Mouse (Mus musculus) heart, embryonic 13.5 days (tissue): Measurements from ENCODE around the gene Cfap161. TPM values are rescaled to one million over a fixed set of nuclear protein-coding genes. Genes with fewer than 3 reads are reported as not detected.

Experiments used
- ATAC-seq: fragments of 200-750 bp; cut with Nextera tagmentation; 2 replicates; pipeline ENCODE4 v1.8.0; 2017; ENCODE audit warnings: moderate TSS enrichment; ENCODE audit not compliant: insufficient number of reproducible peaks, low FRiP score, low TSS enrichment; ENCODE audit errors: extremely low read depth
- H3K27ac ChIP-seq: fragments of 300-500 bp; sonication (generic); replicated peaks from 2 replicates; pipeline ENCODE4 v1.5.1; 2015; ENCODE audit warnings: moderate library complexity, mild to moderate bottlenecking, inconsistent platforms
- H3K27me3 ChIP-seq: fragments of 300-500 bp; sonication (generic); replicated peaks from 2 replicates; pipeline ENCODE4 v1.6.1; 2015; ENCODE audit warnings: mild to moderate bottlenecking, inconsistent platforms
- H3K36me3 ChIP-seq: fragments of 300-500 bp; sonication (generic); 2 replicates; pipeline ENCODE4 v1.6.1; 2015; ENCODE audit warnings: mild to moderate bottlenecking, inconsistent platforms
- H3K4me1 ChIP-seq: fragments of 300-500 bp; sonication (generic); 2 replicates; pipeline ENCODE4 v1.6.1; 2015; ENCODE audit warnings: inconsistent platforms
- H3K4me2 ChIP-seq: fragments of 300-500 bp; sonication (generic); 2 replicates; pipeline ENCODE4 v1.6.1; 2015; ENCODE audit warnings: inconsistent platforms, mild to moderate bottlenecking, moderate library complexity
- H3K4me3 ChIP-seq: fragments of 300-500 bp; sonication (generic); 2 replicates; pipeline ENCODE4 v1.5.1; 2015; ENCODE audit warnings: moderate library complexity, mild to moderate bottlenecking, inconsistent platforms
- H3K9ac ChIP-seq: fragments of 300-500 bp; sonication (generic); 2 replicates; pipeline ENCODE4 v1.6.1; 2015; ENCODE audit warnings: inconsistent platforms, mild to moderate bottlenecking, moderate library complexity
- H3K9me3 ChIP-seq: fragments of 300-500 bp; sonication (generic); 2 replicates; pipeline ENCODE4 v1.6.1; 2016; ENCODE audit warnings: inconsistent platforms
- WGBS: fragments of 180-500 bp; shearing (Covaris S2); methylation state at CpG from one replicate; pipeline ENCODE4 v1.1.7; 2015; ENCODE audit warnings: mixed read lengths; 5-methylcytosine and 5-hydroxymethylcytosine counted together
- polyA plus RNA-seq: library from polyadenylated mRNA; unstranded; fragments of >200 nt; fragmentation: Nextera tagmentation; extraction: Ambion mirVana; gene quantifications from 2 replicates; pipeline ENCODE4 v1.2.1, GENCODE M21; 2015

Gene Cfap161
- polyA plus RNA-seq, 1 experiment from 2014 or later, result 4.4 TPM

- Histone ChIP-seq H3K27ac (peak overlapping the region; percentile 57), H3K4me2 (no peak overlapping the region), H3K9me3 (no peaks in the 10 kb centered on the region), H3K4me1 (peaks cover 33% of the 10 kb centered on the region), H3K27me3 (no peaks in the 10 kb centered on the region), H3K36me3 (no peaks in the 10 kb centered on the region), H3K4me3 (no peak overlapping the region), H3K9ac (peak overlapping the region; percentile 20; the same call in 1 of the 2 replicates)
- no peak for ATAC-seq
- 26% methylated on average over 7 of the region's 7 CpGs for WGBS
Measured at GRCm38 (mm10) chr7:83739680-83740310, 54.9 kb downstream of the Cfap161 start.

GRCm38 (mm10) chr7:83738623-83739462 is 55.8 kb downstream of the Cfap161 start:
- Histone ChIP-seq H3K4me1 (peaks cover 24% of the 10 kb centered on the region), H3K4me3 (no peak overlapping the region), H3K9ac (no peak overlapping the region), H3K27me3 (no peaks in the 10 kb centered on the region), H3K27ac (peak overlapping the region; percentile 57), H3K4me2 (no peak overlapping the region), H3K9me3 (no peaks in the 10 kb centered on the region), H3K36me3 (no peaks in the 10 kb centered on the region)
- 46% methylated on average over 10 of the region's 10 CpGs for WGBS
- no peak for ATAC-seq

GRCm38 (mm10) chr7:83737914-83738490 is 56.7 kb downstream of the Cfap161 start:
- WGBS, result 67% methylated on average over 6 of the region's 6 CpGs
- peak overlapping the region; percentile 50 for H3K27ac ChIP-seq
- H3K4me2 ChIP-seq, result no peak overlapping the region
- peaks cover 24% of the 10 kb centered on the region for H3K4me1 ChIP-seq
- H3K9me3 ChIP-seq, result no peaks in the 10 kb centered on the region
- no peak for ATAC-seq
- no peak overlapping the region for H3K4me3 ChIP-seq
- H3K27me3 ChIP-seq, result no peaks in the 10 kb centered on the region
- no peak overlapping the region for H3K9ac ChIP-seq
- no peaks in the 10 kb centered on the region for H3K36me3 ChIP-seq

- Histone ChIP-seq H3K9me3 (no peaks in the 10 kb centered on the region), H3K4me1 (peaks cover 24% of the 10 kb centered on the region), H3K27me3 (no peaks in the 10 kb centered on the region), H3K4me3 (no peak overlapping the region), H3K4me2 (no peak overlapping the region), H3K27ac (no peak overlapping the region), H3K9ac (no peak overlapping the region), H3K36me3 (no peaks in the 10 kb centered on the region)
- WGBS, result 76% methylated on average over 6 of the region's 6 CpGs
- no peak for ATAC-seq
Measured at GRCm38 (mm10) chr7:83736341-83737115, 58.2 kb downstream of the Cfap161 start.

GRCm38 (mm10) chr7:83735108-83735781 is 59.4 kb downstream of the Cfap161 start:
- Histone ChIP-seq H3K27ac (no peak overlapping the region), H3K4me1 (peaks cover 21% of the 10 kb centered on the region), H3K27me3 (no peaks in the 10 kb centered on the region), H3K4me2 (no peak overlapping the region), H3K36me3 (no peaks in the 10 kb centered on the region), H3K9me3 (no peaks in the 10 kb centered on the region), H3K4me3 (no peak overlapping the region), H3K9ac (no peak overlapping the region)
- 82% methylated on average over 7 of the region's 7 CpGs for whole genome bisulfite sequencing
- ATAC-seq, result no peak

- no peaks in the 10 kb centered on the region for H3K9me3 ChIP-seq
- no peaks in the 10 kb centered on the region for H3K36me3 ChIP-seq
- no peak overlapping the region for H3K4me2 ChIP-seq
- no peak overlapping the region for H3K27ac ChIP-seq
- H3K4me3 ChIP-seq, result no peak overlapping the region
- WGBS, result 75% methylated on average over 6 of the region's 6 CpGs
- ATAC-seq, result no peak
- H3K4me1 ChIP-seq, result peaks cover 16% of the 10 kb centered on the region
- no peaks in the 10 kb centered on the region for H3K27me3 ChIP-seq
- H3K9ac ChIP-seq, result no peak overlapping the region
Measured at GRCm38 (mm10) chr7:83734671-83735082, 60.0 kb downstream of the Cfap161 start.

GRCm38 (mm10) chr7:83734246-83734645 is 60.4 kb downstream of the Cfap161 start:
- no peak overlapping the region for H3K27ac ChIP-seq
- peaks cover 11% of the 10 kb centered on the region for H3K4me1 ChIP-seq
- no peaks in the 10 kb centered on the region for H3K27me3 ChIP-seq
- H3K4me3 ChIP-seq, result no peak overlapping the region
- H3K36me3 ChIP-seq, result no peaks in the 10 kb centered on the region
- no peak for ATAC-seq
- no peaks in the 10 kb centered on the region for H3K9me3 ChIP-seq
- 73% methylated on average over 3 of the region's 3 CpGs for WGBS
- H3K4me2 ChIP-seq, result no peak overlapping the region
- H3K9ac ChIP-seq, result no peak overlapping the region

- Histone ChIP-seq H3K36me3 (no peaks in the 10 kb centered on the region), H3K9ac (no peak overlapping the region), H3K27me3 (no peaks in the 10 kb centered on the region), H3K4me3 (no peak overlapping the region), H3K9me3 (no peaks in the 10 kb centered on the region), H3K27ac (no peak overlapping the region), H3K4me2 (no peak overlapping the region), H3K4me1 (no peaks in the 10 kb centered on the region)
- no peak for ATAC-seq
- WGBS, result 78% methylated on average over 3 of the region's 3 CpGs
Measured at GRCm38 (mm10) chr7:83732781-83733180, 61.9 kb downstream of the Cfap161 start.

- Histone ChIP-seq H3K9me3 (no peaks in the 10 kb centered on the region), H3K27me3 (no peaks in the 10 kb centered on the region), H3K9ac (no peak overlapping the region), H3K36me3 (no peaks in the 10 kb centered on the region), H3K4me2 (no peak overlapping the region), H3K4me3 (no peak overlapping the region), H3K27ac (no peak overlapping the region), H3K4me1 (no peaks in the 10 kb centered on the region)
- WGBS, result 73% methylated on average over 15 of the region's 15 CpGs
- ATAC-seq, result no peak
Measured at GRCm38 (mm10) chr7:83731961-83732666, 62.6 kb downstream of the Cfap161 start.

- WGBS, result 71% methylated on average over 6 of the region's 6 CpGs
- H3K4me3 ChIP-seq, result no peak overlapping the region
Measured at GRCm38 (mm10) chr7:83731297-83731696, 63.4 kb downstream of the Cfap161 start.

More at GRCm38 (mm10) chr7:83731297-83731696, 63.4 kb downstream of the Cfap161 start:
- H3K4me1 ChIP-seq, result 0 out of 2 replicates have a peak, but pooled peaks cover under 1% of the 10 kb centered on the region
- H3K36me3 ChIP-seq, result no peaks in the 10 kb centered on the region
- no peaks in the 10 kb centered on the region for H3K27me3 ChIP-seq
- no peak overlapping the region for H3K9ac ChIP-seq
- no peak overlapping the region for H3K4me2 ChIP-seq
- H3K27ac ChIP-seq, result no peak overlapping the region
- no peaks in the 10 kb centered on the region for H3K9me3 ChIP-seq
- no peak for ATAC-seq
